Mouse (Mus musculus) E14TG2a.4 (cell line): ENCODE results near the gene Usp25.

ENCODE experiments used
- CTCF ChIP-seq: conservative IDR thresholded peaks from 2 replicates; pipeline ENCODE4 v1.5.1; 2014; ENCODE audit warnings: low read length
- POU5F1 ChIP-seq: IDR thresholded peaks from 2 replicates; pipeline ENCODE4 v1.6.1; 2014; ENCODE audit warnings: low read length, borderline replicate concordance

DNA sequence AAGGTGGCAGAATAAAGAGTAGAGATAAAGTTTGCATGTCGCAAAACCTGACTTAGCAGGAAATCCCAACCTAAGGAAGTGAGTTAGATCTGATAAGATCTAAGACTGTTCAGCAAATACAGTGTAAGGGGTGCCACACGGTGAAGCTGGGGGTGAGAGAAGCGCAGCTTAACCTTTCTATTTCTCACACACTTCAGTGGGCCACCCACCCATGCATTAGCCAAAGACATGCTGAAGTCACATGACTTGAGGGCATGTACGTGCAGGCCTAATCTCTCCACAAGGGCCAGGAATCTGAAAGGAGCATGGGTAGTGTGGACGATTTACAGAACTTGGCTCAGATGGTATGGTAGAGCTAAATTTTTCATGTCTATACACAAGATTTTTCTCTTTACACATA is 4.3 kb upstream of the Usp25 start:
- TF ChIP-seq CTCF (no peak), POU5F1 (no peak)
